Mouse (Mus musculus) CH12F3 (cell line): ENCODE data around the gene Armc6.
"Not testable (repeated sequence)": the region's sequence is repeated elsewhere in the genome, so short reads cannot be mapped to it uniquely, and the experiment has no call there.

Experiments used
- in situ Hi-C: fragments of 300-500 bp; cut with MboI; formaldehyde crosslinking; loops from 2 replicates; pipeline ENCODE4 v1.14.3; 2020; ENCODE audit warnings: low sequenced_read_pairs

Gene Armc6

DNA sequence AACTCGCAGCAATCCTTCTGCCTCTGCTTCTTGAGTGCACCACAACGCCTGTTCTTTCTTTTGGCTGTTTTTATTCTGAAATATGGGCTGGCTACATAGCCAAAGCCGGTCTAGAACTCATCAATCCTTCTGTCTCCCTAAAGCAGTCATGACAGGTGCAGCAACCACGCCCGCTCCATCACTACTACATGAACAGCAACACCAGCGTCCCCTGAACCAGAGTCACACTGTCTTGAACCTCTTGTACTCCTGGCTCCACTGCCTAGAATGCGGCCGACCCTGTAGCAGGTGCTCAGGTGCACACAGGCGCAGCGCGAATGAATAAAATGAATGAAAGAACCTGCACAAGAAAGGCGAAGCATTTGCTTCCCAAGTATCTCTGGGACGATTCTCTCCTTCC lies 660 bp downstream of the Armc6 start:
- in situ Hi-C loops, result no loop called here

DNA sequence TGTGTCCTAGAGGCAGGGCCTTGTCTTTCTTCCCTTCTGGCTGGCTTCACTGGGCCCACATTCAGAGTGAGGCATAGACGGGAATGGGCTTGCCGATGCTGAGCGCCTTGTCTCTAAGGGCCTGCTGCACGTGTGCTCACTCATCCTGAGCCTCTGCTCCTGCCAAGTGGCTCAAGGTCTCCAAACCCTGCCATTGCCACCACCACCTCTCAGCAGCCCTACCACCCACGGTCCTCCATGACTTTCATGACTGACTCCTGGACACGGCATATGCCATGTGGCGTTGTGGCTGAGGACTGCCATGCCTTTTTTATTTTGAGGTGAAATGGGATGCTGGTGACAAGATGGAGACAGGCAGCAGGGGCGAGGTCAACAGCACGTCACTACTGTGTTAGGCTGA lies 3.4 kb downstream of the Armc6 start:
- in situ Hi-C loops, result no loop called here

DNA sequence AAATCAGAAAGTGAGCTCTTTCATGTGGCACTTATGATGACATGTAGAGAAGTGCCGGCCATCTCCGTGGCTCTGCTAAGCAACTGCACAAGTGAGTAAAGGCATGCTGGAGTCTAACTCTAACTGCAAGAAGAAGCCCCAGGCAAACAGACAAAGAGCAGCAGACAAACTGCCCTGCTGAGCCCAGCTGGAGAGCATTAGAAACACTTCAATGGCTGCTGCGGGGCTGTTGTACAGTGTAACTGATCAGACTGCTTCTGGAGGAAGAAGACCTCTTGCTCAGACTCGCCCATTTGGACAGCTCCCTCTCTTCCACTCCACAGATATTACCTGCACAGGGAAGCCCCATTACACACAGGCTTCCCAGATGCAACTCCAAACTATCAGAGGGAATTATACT lies 6.3 kb downstream of the Armc6 start:
- in situ Hi-C loops, result no loop called here

DNA sequence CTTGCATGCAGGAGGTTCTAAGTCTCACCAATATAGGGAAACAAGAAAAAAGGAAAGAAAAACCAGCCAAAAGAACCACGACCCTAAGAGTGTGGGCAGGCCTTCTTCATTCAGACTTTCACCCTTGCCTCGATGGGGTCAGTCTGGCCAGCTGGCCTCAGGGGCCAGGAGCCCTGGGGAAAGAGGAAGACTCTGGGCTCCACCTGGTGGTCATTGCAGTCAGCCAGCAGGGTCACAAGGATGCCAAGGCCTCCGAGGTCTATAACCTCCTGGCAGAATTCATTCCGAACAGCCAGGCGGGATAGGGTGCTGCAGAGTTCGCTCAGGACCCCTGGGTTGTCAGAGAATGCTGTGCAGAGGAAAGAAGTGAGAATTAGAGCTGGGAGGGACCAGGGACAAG lies 10.9 kb downstream of the Armc6 start:
- in situ Hi-C loops, result no loop called here

DNA sequence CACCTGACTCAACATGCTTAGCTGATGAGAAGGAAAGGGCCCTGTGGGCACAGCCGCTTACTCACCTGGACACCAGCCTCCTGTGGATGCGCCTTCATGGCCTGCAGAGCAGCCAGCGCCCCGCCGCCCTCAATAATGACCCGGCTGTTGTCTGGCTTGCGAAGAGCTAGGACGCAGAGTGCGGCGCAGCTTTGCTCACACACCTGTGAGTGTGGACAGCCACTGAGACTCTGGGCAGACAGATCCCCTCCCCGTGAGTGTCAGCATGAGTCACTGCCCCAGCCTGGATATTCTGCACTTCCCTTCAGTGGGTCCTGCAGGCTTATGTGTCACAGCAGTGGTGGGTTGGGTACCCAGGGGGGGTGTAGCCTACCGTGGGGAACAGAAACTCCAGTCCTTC lies 12.2 kb downstream of the Armc6 start:
- in situ Hi-C loops, result no loop called here

DNA sequence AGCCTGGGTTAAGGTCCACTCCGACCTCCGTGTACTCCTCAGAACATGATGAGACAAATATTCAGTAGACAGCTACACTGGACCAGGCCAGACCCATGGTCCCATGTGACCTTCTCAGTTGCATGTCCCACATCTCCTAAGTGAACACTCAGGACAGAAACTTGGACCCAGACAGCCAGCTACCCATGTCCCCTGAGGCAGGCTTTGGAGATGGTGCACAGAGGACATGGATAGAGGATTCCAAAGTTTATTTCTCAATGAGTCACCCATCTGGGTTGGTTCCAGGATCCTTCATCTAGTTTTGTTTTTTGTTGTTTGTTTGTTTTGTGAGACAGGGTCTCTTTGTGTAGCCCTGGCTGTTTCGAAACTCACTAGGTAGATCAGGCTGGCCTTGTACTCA lies 13.4 kb downstream of the Armc6 start:
- in situ Hi-C loops, result no loop called here

DNA sequence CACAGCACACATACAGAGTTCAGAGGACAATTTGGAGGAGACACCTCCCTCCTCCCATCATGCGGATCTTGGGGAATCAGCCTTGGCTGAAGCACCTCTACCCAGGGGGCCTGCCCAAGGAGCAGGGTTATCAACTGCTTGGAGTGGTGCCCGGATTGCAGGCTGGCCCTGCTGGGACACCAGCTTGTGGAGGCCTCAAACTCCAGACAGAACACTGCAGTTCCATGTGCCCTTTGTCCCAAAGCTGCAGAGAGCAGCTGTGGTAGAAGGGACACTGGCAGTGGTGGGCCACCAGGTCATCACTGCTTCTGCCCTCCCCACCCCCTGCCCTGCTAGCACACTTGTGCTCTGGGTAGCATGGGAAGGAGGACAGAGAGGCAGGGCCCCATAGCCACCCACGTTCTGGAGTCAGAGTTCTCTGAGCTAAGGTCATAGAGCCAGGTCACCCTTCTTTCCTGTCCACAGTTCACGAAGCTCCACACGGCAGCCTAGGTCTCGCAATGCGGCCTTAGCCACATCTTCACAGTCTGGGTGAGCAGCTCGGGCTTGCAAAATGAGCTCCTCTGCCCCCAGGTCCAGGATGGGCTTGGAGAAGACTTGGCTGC lies 13.9 kb downstream of the Armc6 start:
- in situ Hi-C loops, result no loop called here

DNA sequence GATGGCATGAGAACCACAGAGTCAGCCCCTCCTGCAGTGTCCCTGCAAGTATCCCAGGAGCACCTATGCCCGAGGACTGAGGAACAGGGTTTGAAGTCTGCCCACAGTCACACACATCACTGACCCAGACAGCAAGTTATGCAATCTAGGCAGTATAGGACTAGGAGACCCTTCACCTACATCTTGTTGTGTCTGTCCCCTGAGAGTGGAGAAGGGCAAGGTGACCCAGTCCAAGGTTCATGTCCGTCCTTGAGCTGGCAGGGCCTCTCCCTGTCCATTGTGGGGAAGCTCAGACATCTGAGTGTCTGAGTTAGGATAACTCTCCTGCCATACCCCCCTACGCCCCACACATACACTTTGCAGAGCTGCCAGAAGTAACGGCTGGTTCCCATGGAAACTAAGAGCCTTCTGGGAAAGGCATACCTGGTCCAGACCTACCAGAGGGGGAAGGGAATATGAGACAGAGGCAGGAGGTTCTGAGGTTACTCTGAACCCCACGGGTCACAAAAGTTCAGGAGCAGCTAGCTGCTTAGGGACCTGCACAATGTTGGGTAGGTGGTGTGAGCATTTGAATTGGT lies 15.1 kb downstream of the Armc6 start:
- in situ Hi-C loops, result no loop called here

DNA sequence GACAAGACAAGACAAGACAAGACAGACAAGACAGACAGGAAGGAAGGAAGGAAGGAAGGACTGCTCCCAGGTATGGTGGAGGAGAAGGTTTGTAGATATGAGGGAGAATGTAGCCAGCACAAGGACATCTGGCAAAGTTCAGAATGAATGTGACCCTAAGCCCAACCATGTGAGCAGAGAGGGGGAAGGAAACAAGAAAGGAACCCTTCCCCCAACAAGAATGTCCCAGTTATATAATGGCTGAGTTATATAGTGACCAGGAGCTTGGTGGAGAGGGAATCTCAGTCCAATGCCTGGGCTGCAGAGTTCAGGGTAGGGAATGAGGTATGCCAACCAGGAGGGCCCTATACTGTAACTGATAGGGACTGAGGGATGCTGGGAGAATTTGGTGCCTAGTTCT lies 16.8 kb downstream of the Armc6 start:
- in situ Hi-C loops, result no loop called here

DNA sequence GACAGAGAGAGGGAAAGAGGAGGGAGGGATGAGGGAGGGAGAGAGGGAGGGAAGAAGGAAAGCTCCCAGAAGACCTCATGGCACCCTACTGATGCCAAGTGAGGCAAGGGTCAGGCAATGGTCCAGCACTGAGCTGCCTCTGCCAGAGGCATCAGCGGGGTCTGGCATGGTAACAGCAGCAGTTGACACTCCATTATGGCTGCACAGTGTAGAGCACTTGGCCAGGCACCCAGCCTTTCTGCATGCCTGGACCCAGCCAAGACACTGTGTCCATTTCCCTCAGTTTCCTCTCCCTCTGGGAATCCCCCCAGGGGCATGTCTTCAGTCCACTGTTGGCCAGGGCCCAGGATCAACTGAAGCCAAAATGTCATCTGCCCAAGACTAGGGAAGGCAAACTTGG lies 17.7 kb downstream of the Armc6 start:
- in situ Hi-C loops, result no loop called here

DNA sequence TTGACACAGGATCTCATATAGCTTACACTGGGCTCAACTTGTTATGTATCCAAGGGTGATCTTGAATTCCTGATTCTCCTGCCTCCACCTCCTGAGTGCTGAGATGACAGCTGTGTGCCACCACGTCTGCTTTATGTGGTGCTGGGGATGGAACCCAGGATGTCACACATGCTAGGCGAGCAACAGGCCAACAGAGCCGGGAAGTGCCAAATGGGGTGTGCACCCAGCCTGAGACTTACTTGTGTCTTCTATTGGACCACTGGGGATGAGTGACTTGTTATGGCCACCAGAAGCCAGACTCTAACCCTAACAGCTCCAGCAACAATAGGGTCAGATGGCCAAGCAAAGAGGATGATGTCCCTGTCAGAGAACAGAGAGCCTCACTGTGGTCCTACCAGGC lies 18.1 kb downstream of the Armc6 start:
- in situ Hi-C loops, result not testable (repeated sequence)

DNA sequence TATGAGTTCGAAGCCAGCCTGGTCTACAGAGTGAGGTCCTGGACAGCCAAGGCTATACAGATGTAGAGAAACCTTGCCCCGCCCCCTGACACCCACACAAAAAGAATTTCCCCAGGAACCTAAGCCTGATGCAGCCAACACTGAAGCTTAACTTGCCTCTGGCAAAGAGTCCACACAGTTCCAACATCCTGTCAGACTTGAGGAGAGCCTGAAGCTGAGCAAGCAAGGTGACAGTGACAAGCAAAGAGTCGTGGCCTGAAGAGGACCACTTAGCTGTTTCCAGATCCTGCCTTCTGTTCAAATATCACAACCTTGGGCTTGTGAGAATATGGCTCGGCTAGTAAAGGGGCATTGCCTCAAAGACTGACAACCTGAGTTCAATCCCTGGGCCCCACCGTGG lies 19.2 kb downstream of the Armc6 start:
- in situ Hi-C loops, result no loop called here

DNA sequence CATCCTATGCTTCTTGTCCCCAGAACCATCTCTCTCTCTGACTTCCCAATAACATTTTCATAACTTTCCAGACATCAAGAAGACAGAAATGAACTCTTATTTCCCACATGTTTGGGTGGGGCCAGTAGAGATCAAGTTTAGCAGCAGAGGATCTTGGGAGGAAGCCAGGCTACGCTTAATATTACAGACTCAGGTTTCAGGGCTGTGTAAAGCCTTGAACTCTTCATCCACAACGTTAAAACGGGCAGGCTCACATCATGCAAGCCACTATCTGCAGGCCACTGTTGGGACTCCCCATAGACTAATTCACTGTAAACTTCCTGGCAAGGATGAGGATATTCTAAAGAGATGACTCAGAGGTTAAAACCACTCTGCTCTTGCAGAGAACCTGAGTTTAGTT lies 19.9 kb downstream of the Armc6 start:
- in situ Hi-C loops, result no loop called here

DNA sequence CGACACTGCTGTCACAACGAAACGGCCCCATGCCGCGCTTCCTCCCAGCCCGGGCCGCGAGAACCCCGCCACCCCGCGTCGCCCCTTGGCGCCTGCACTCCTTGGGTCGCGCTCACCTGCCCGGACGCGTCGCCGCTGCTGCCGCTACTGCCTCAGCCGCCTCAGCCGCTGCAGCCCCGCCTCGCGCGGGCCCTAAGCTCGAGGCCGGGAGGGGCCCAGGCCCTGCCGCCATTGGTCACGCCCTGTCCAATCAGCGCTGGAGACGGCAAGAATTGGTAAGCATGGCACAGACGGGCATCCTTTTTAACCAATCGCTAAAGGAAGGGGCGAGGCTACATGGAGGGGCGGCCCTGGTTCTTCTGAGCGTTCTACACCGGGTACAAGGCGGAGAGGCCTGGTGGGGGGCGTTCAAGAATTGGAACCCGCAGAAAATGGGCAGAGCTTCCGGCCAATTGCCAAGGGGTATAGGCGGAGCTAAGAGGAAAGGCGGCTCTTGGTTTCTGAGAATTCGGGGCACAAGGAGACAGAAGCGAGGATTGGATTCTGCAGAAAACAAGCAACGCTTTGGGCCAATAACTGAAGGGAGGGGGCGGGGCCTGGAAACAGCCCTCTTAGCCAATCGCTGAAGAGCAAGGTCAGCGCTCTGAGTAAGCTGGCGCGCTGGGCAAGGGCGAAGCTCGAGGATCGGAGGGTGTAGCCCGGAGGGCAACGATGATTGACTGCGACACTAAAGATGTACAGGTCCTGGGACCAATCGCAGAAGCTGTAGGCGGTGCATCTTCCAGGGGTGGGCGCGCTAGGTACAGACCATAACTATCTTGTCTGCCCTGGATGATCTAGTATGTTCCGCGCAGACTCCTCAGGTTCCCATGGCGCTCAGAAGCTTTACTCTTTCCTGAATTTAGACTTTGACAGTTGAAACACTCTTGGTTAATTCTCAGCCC lies 21.9 kb downstream of the Armc6 start, which contains the start of gene Slc25a42:
Slc25a42 (minus strand) TSS at position 194 of the 944 bp plus-strand sequence.
- in situ Hi-C loops, result no loop called here

DNA sequence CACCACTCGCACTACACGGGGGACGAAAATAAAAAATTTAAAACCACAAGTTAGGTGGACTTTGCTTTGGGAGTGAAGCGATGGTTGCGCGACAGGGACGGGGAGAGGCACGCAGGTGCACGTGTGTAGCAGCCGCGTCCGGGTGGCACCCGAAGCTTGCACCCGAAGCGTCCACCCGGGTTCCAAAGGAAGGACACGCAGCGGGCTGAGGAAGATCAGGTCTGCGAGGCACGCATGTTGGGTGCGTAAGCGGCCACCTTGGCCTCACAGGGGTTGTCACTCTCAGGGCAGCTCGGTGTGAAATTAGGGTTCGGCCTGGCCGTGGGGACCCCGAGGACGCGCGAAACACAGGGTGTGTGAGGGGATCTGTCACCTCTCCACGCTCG lies 22.5 kb downstream of the Armc6 start:
- in situ Hi-C loops, result no loop called here

DNA sequence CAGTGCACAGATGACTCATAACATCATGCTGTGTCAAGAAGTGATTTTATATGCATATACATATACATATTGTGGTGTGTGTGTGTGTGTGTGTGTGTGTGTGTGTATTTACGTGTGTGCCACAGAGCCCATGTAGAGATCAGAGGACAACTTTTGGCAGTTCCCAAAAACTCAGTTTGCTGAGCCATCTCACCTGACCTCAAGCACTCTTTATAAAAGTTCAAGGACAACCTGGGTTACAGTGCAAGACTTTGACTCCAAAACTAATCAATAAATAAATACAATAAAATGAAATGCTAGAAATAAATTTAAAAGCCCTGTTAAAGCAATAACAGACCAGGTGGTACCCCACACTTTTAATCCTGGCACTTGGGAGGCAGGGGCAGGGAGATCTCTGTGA lies 23.0 kb downstream of the Armc6 start:
- in situ Hi-C loops, result no loop called here

DNA sequence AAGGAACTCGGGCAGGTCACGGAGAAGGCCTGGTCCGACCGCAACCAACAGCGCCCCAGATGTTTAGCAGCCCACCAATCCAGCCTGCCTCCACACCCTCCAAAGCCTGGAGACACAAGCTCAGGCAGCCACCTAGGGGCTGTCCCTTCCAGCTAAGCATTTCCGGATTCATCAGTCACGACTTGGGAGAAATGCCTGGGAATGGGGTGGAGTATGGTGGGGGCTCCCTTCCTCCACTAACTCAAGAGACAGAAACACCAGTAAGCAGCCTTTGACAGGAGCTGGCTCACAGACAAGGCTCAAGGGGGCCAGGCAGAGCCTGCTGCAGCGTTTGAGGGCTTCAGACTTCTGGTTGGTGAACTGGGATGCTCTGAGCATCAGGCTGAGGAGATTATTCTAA lies 23.7 kb downstream of the Armc6 start:
- in situ Hi-C loops, result no loop called here

DNA sequence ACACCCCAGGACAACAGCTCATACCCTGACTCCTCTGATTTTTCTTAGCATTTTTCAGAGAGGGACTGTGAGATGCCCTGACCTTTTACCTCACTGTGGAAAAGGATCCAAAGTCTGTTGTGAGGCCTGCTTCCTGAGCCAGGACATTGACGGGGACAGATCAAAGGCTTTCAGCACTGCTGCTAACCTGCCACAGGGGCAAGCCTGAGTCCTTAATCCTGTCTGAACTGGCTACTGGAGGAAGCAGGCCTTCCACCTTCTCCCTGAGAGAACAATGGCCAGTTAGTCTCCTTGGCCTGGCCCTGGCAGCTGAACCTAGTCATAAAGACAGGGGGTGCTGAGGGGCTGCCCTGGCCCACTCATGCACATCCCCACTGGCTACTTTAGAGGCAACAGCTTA lies 26.1 kb downstream of the Armc6 start:
- in situ Hi-C loops, result no loop called here

DNA sequence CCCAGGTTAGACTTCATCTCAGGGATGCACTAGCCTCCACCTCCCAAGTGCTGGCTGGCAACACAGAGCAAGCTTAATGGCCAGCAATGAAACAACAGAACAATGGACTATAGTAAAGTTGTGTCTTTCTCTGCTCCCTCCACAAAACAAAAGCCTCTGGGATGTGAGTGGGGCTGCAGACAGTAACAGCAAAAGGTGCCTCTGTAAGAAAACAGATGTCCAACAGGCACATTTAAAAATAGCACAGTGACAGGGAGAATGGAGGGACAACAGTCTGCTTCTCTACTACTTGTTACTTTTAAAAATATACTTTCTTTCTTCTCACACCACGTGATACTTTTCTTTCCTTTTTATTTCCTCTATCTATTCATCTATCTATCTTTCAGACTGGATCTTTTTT lies 29.5 kb downstream of the Armc6 start:
- in situ Hi-C loops, result no loop called here

DNA sequence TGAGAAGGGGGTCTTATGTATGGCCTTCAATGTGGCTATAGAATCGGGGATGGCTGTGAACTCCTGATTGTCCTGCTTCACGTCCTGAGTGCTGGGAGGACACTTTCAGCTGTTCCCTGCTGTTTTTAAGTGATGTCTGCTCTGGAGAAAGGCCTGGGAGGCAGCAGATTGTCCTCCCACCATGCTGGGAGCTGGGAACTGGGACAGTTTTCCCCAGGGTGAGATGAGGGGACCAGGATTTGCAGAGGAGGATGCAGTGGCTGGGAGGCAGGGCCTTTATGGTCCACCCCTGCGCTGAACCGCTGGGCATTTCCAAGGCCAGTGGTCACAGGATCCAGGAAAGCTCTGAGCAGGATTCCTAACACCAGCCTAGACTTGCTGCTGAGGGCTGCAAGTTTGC lies 31.2 kb downstream of the Armc6 start:
- in situ Hi-C loops, result no loop called here

DNA sequence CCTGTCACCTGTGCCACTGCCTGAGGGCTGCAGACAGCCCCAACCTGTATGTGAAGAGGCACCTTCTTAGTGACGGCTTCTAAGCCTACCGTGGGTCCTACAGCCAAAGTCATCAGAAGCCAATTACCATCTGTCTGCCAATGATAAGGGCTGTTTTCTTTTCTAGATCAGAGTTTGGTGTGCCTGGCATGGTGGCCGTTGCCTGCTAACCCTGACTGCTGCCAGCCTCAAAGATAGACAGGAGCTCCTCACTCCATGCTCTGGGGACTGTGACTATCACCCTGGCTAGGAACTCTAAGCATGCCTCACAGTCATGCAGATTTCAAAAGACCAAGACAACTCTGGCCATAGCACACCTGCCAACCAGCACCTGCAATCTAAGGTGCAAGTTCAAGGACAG lies 32.8 kb downstream of the Armc6 start:
- in situ Hi-C loops, result no loop called here

DNA sequence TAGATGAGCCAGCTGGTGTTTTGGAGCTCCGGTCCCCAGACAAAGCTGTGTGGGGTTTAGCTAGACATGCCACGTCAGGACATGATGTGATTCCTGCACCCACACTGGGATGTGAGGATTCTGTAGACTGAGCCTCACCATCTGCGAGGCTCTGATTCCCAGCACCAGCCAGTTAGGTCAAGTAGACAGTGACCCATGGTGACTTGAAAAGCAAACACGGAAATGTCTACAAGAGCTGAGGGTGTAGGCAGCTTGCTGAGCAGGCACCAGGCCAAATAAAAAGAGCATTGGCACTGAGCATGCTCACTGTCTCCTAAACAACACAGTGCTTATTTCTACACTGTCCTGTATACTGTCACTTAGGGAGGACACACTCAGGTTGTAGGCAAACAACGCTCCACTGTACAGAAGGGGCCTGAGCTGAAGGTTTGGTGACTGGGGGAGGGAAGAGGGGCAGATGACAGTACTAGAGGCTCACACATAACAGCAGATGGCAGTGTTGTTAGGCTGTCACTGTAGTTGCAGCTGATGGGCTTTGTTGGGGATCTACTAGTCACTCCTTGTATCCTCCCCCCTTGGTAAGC lies 34.1 kb downstream of the Armc6 start:
- in situ Hi-C loops, result no loop called here
